Mouse (Mus musculus): ENCODE measurements around the gene Ehmt2. TPM values are rescaled to one million over a fixed set of nuclear protein-coding genes. Genes with fewer than 3 reads are reported as not detected.
"Not testable (repeated sequence)": the region's sequence is repeated elsewhere in the genome, so short reads cannot be mapped to it uniquely, and the experiment has no call there.

Ehmt2 gene
- polyA plus RNA-seq, 1 experiment from 2014 or later = 121 TPM

GRCm38 (mm10) chr17:34897373-34898159 is 703 bp upstream of the Ehmt2 start:
- Histone ChIP-seq H3K4me3 (replicated peaks; ENCODE audit: low read length) (peak overlapping the region; percentile 94), H3K9me3 (ENCODE audit: control insufficient read depth, low read length) (no peaks in the 10 kb centered on the region), H3K4me1 (replicated peaks; ENCODE audit: control insufficient read depth, insufficient read depth, low read length) (peaks cover 46% of the 10 kb centered on the region), H3K9ac (replicated peaks; ENCODE audit: low read depth, low read length) (peak overlapping the region; percentile 98), H3K36me3 (ENCODE audit: control insufficient read depth, insufficient read depth) (peaks cover 9% of the 10 kb centered on the region), H3K4me2 (ENCODE audit: low read length) (peak overlapping the region; percentile 67), H3K27ac (ENCODE audit: low read length) (peak overlapping the region; percentile 94), H3K27me3 (replicated peaks; ENCODE audit: control insufficient read depth, insufficient read depth, low read length) (no peaks in the 10 kb centered on the region)
- ATAC-seq = no peak
- 12% methylated on average over 10 of the region's 10 CpGs for WGBS

DNA sequence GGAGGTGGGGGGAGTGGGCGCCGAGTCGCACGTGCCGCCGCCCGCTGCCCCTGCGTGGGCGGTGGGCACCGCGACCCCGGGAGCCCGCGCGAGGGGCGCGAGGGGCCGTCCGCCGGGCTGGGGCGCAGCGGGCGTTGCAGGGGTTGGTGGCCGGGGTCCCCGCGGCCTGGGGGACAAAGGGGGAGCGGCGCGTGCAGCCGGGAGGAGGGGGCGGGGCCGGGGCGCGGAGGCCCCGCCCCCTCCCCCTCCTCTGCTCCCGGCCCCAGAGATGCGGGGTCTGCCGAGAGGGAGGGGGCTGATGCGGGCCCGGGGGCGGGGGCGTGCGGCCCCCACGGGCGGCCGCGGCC is 410 bp downstream of the Ehmt2 start:
- peaks cover 43% of the 10 kb centered on the region for H3K4me1 ChIP-seq (replicated peaks; ENCODE audit: control insufficient read depth, insufficient read depth, low read length)
- peak overlapping the region; percentile 94 for H3K4me3 ChIP-seq (replicated peaks; ENCODE audit: low read length)
- H3K9me3 ChIP-seq (ENCODE audit: control insufficient read depth, low read length) = no peaks in the 10 kb centered on the region
- H3K27me3 ChIP-seq (replicated peaks; ENCODE audit: control insufficient read depth, insufficient read depth, low read length) = no peaks in the 10 kb centered on the region
- ATAC-seq = no peak
- H3K9ac ChIP-seq (replicated peaks; ENCODE audit: low read depth, low read length) = peak overlapping the region; percentile 98
- peak overlapping the region; percentile 94 for H3K27ac ChIP-seq (ENCODE audit: low read length)
- H3K36me3 ChIP-seq (ENCODE audit: control insufficient read depth, insufficient read depth) = peaks cover 13% of the 10 kb centered on the region
- H3K4me2 ChIP-seq (ENCODE audit: low read length) = peak overlapping the region; percentile 75
- 2% methylated on average over 10 of the region's 47 CpGs for WGBS

GRCm38 (mm10) chr17:34899053-34899889 is 1.0 kb downstream of the Ehmt2 start:
- peak overlapping the region; percentile 75 for H3K4me2 ChIP-seq (ENCODE audit: low read length)
- H3K4me1 ChIP-seq (replicated peaks; ENCODE audit: control insufficient read depth, insufficient read depth, low read length) = peaks cover 40% of the 10 kb centered on the region
- peaks cover 13% of the 10 kb centered on the region for H3K36me3 ChIP-seq (ENCODE audit: control insufficient read depth, insufficient read depth)
- 0 out of 2 replicates have a peak, but pooled peaks have one; percentile 4 for ATAC-seq
- H3K27me3 ChIP-seq (replicated peaks; ENCODE audit: control insufficient read depth, insufficient read depth, low read length) = no peaks in the 10 kb centered on the region
- no peaks in the 10 kb centered on the region for H3K9me3 ChIP-seq (ENCODE audit: control insufficient read depth, low read length)
- H3K27ac ChIP-seq (ENCODE audit: low read length) = peak overlapping the region; percentile 94
- peak overlapping the region; percentile 94 for H3K4me3 ChIP-seq (replicated peaks; ENCODE audit: low read length)
- H3K9ac ChIP-seq (replicated peaks; ENCODE audit: low read depth, low read length) = peak overlapping the region; percentile 98
- WGBS = under 1% methylated on average over 40 of the region's 45 CpGs

DNA sequence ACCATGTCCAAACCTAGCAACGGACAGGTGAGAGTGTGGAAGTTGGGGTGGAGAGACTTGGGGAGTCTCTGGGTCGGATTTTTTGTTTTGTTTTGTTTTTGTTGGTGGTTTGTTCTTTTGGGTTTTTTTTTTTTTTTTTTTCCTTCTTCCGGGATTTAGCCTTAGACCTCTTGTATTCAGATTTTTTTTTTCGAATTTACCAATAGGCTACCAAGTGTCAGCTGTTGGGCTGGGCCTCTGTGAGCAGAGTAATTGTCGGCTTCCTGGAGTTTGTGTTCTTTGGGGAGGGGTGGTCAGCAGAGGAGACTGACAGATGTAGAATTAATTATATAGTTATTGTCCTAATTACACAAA is 1.6 kb downstream of the Ehmt2 start:
- Histone ChIP-seq H3K27ac (ENCODE audit: low read length) (peak overlapping the region; percentile 94), H3K4me3 (replicated peaks; ENCODE audit: low read length) (peak overlapping the region; percentile 94), H3K9me3 (ENCODE audit: control insufficient read depth, low read length) (no peaks in the 10 kb centered on the region), H3K4me2 (ENCODE audit: low read length) (peak overlapping the region; percentile 75), H3K9ac (replicated peaks; ENCODE audit: low read depth, low read length) (peak overlapping the region; percentile 98), H3K36me3 (ENCODE audit: control insufficient read depth, insufficient read depth) (peaks cover 13% of the 10 kb centered on the region), H3K4me1 (replicated peaks; ENCODE audit: control insufficient read depth, insufficient read depth, low read length) (peaks cover 40% of the 10 kb centered on the region), H3K27me3 (replicated peaks; ENCODE audit: control insufficient read depth, insufficient read depth, low read length) (no peaks in the 10 kb centered on the region)
- WGBS = 0% methylated on average over 5 of the region's 5 CpGs
- ATAC-seq = no peak

GRCm38 (mm10) chr17:34900826-34901225 is 2.6 kb downstream of the Ehmt2 start:
- ATAC-seq; H3K27me3 ChIP-seq (replicated peaks; ENCODE audit: control insufficient read depth, insufficient read depth, low read length); H3K27ac ChIP-seq (ENCODE audit: low read length); H3K4me3 ChIP-seq (replicated peaks; ENCODE audit: low read length); H3K4me2 ChIP-seq (ENCODE audit: low read length); H3K9ac ChIP-seq (replicated peaks; ENCODE audit: low read depth, low read length); H3K9me3 ChIP-seq (ENCODE audit: control insufficient read depth, low read length): not testable (repeated sequence)
- peaks cover 33% of the 10 kb centered on the region for H3K4me1 ChIP-seq (replicated peaks; ENCODE audit: control insufficient read depth, insufficient read depth, low read length)
- peaks cover 20% of the 10 kb centered on the region for H3K36me3 ChIP-seq (ENCODE audit: control insufficient read depth, insufficient read depth)

DNA sequence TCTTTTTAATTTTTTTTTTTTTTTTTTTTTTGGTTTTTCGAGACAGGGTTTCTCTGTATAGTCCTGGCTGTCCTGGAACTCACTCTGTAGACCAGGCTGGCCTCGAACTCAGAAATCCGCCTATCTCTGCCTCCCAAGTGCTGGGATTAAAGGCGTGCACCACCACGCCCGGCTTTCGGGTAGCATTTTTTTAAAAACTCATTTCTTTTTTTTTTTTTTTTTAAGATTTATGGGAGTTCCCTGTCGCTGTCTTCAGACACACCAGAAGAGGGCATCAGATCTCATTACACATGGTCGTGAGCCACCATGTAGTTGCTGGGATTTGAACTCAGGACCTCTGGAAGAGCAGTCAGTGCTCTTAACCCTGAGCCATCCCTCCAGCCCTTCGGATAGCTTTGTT is 3.7 kb downstream of the Ehmt2 start:
- peaks cover 26% of the 10 kb centered on the region for H3K36me3 ChIP-seq (ENCODE audit: control insufficient read depth, insufficient read depth)
- not testable (repeated sequence) for H3K4me3 ChIP-seq (replicated peaks; ENCODE audit: low read length); H3K9me3 ChIP-seq (ENCODE audit: control insufficient read depth, low read length); H3K9ac ChIP-seq (replicated peaks; ENCODE audit: low read depth, low read length); H3K4me2 ChIP-seq (ENCODE audit: low read length); H3K27ac ChIP-seq (ENCODE audit: low read length); ATAC-seq; H3K27me3 ChIP-seq (replicated peaks; ENCODE audit: control insufficient read depth, insufficient read depth, low read length)
- WGBS = 93% methylated on average over 9 of the region's 10 CpGs
- H3K4me1 ChIP-seq (replicated peaks; ENCODE audit: control insufficient read depth, insufficient read depth, low read length) = peaks cover 22% of the 10 kb centered on the region

- H3K4me1 ChIP-seq (replicated peaks; ENCODE audit: control insufficient read depth, insufficient read depth, low read length) = peaks cover 12% of the 10 kb centered on the region
- 90% methylated on average over 9 of the region's 9 CpGs for WGBS
- ATAC-seq = no peak
- no peaks in the 10 kb centered on the region for H3K9me3 ChIP-seq (ENCODE audit: control insufficient read depth, low read length)
- no peaks in the 10 kb centered on the region for H3K27me3 ChIP-seq (replicated peaks; ENCODE audit: control insufficient read depth, insufficient read depth, low read length)
- H3K9ac ChIP-seq (replicated peaks; ENCODE audit: low read depth, low read length) = no peak overlapping the region
- H3K36me3 ChIP-seq (ENCODE audit: control insufficient read depth, insufficient read depth) = peaks cover 35% of the 10 kb centered on the region
- H3K4me2 ChIP-seq (ENCODE audit: low read length) = no peak overlapping the region
- no peak overlapping the region for H3K4me3 ChIP-seq (replicated peaks; ENCODE audit: low read length)
- H3K27ac ChIP-seq (ENCODE audit: low read length) = no peak overlapping the region
These were observed 4.6 kb downstream of the Ehmt2 start for GRCm38 (mm10) chr17:34902895-34903294.

DNA sequence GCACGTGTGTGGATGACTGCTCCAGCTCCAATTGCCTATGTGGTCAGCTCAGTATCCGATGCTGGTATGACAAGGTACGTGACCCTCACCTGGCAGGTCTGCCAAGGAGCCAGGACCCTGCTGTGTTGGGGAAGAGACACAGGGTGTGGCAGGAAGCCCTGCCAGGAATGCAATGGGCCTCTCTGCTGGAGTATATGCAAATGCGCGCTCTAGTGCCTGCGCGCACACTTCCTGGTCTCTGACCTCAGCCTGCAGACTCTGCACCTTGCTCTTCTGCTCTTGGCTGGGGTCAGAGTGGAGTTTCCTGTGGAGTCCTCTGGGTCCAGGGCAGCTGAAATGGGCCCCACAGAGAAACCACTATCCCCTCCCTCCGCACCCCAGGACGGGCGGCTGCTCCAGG is 12.7 kb downstream of the Ehmt2 start:
- Histone ChIP-seq H3K9ac (replicated peaks; ENCODE audit: low read depth, low read length) (no peak overlapping the region), H3K4me1 (replicated peaks; ENCODE audit: control insufficient read depth, insufficient read depth, low read length) (no peaks in the 10 kb centered on the region), H3K27ac (ENCODE audit: low read length) (no peak overlapping the region), H3K9me3 (ENCODE audit: control insufficient read depth, low read length) (no peaks in the 10 kb centered on the region), H3K36me3 (ENCODE audit: control insufficient read depth, insufficient read depth) (peaks cover 70% of the 10 kb centered on the region), H3K4me3 (replicated peaks; ENCODE audit: low read length) (no peak overlapping the region), H3K27me3 (replicated peaks; ENCODE audit: control insufficient read depth, insufficient read depth, low read length) (no peaks in the 10 kb centered on the region), H3K4me2 (ENCODE audit: low read length) (no peak overlapping the region)
- ATAC-seq = no peak
- WGBS = 89% methylated on average over 10 of the region's 10 CpGs

DNA sequence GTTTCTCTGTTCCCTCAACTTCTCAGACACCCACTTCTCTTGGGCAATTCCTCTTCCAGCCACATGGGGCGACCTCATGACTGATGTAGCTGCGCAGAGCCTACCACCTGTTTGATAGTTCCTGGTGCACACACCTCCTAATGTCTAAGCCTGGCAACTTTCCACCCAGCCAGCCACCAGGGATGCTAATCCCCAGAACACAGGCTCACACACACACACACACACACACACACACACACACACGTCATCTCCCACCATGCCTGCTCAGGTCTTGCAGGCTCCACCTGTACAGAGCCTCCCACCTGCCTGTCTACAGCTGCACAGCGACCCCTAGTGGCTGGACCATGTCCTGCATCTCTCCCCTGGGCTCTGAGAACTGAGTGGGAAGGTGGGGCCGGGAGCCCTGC is 13.7 kb downstream of the Ehmt2 start:
- no peak overlapping the region for H3K27ac ChIP-seq (ENCODE audit: low read length)
- no peaks in the 10 kb centered on the region for H3K4me1 ChIP-seq (replicated peaks; ENCODE audit: control insufficient read depth, insufficient read depth, low read length)
- peak; percentile 47; the same call in 1 of the 2 replicates for ATAC-seq
- 38% methylated on average over 5 of the region's 5 CpGs for WGBS
- H3K4me3 ChIP-seq (replicated peaks; ENCODE audit: low read length) = no peak overlapping the region
- no peak overlapping the region for H3K9ac ChIP-seq (replicated peaks; ENCODE audit: low read depth, low read length)
- H3K36me3 ChIP-seq (ENCODE audit: control insufficient read depth, insufficient read depth) = peaks cover 61% of the 10 kb centered on the region
- H3K4me2 ChIP-seq (ENCODE audit: low read length) = no peak overlapping the region
- no peaks in the 10 kb centered on the region for H3K9me3 ChIP-seq (ENCODE audit: control insufficient read depth, low read length)
- no peaks in the 10 kb centered on the region for H3K27me3 ChIP-seq (replicated peaks; ENCODE audit: control insufficient read depth, insufficient read depth, low read length)

Measured in forebrain, embryonic 16.5 days (tissue).